Mouse (Mus musculus) myocyte (in vitro differentiated cells): ENCODE measurements around the gene Nfu1. TPM values are rescaled to one million over a fixed set of nuclear protein-coding genes. Genes with fewer than 3 reads are reported as not detected.
"Not testable (repeated sequence)": the region's sequence is repeated elsewhere in the genome, so short reads cannot be mapped to it uniquely, and the experiment has no call there.

Experiments used
- H3K27me3 ChIP-seq: one replicate; pipeline ENCODE4 v1.6.1; 2011; ENCODE audit not compliant: control insufficient read depth, insufficient read depth, insufficient read length
- H3K36me3 ChIP-seq: one replicate; pipeline ENCODE4 v1.6.1; 2011; ENCODE audit not compliant: control insufficient read depth, insufficient read depth
- H3K4me2 ChIP-seq: one replicate; pipeline ENCODE4 v1.6.1; 2011; ENCODE audit warnings: low read depth, control low read depth
- H3K4me3 ChIP-seq: one replicate; pipeline ENCODE4 v1.5.1; 2011; ENCODE audit warnings: mild to moderate bottlenecking, control low read depth, moderate library complexity
- H3K79me2 ChIP-seq: one replicate; pipeline ENCODE4 v1.6.1; 2011; ENCODE audit not compliant: control insufficient read depth, insufficient read depth
- H3ac ChIP-seq: one replicate; pipeline ENCODE4 v1.6.1; 2011; ENCODE audit not compliant: control insufficient read depth, insufficient read length
- CEBPB ChIP-seq: IDR thresholded peaks from 2 replicates; pipeline ENCODE4 v1.6.1; 2011; ENCODE audit warnings: mild to moderate bottlenecking, moderate library complexity; ENCODE audit not compliant: poor library complexity, insufficient read depth, severe bottlenecking
- E2F4 ChIP-seq: IDR thresholded peaks from one replicate; pipeline ENCODE4 v1.6.1; 2011; ENCODE audit warnings: mild to moderate bottlenecking, control low read depth, moderate library complexity; ENCODE audit not compliant: insufficient read depth
- MAX ChIP-seq: IDR thresholded peaks from one replicate; pipeline ENCODE4 v1.6.1; 2011; ENCODE audit warnings: low read depth, mild to moderate bottlenecking, control low read depth
- MYOD1 ChIP-seq, 3 experiments: IDR thresholded peaks; one replicate each; pipeline ENCODE4 v1.6.1; 2011; ENCODE audit warnings: control low read depth in 2 of 3, low read depth in 2 of 3, mild to moderate bottlenecking in 2 of 3, moderate library complexity in 1 of 3; ENCODE audit not compliant: insufficient read length in 2 of 3, control insufficient read depth in 1 of 3
- MYOG ChIP-seq, 3 experiments: IDR thresholded peaks; one replicate each; pipeline ENCODE4 v1.6.1; 2011; ENCODE audit warnings: control low read depth in 2 of 3, low read depth in 2 of 3, mild to moderate bottlenecking in 2 of 3; ENCODE audit not compliant: insufficient read length in 2 of 3, control insufficient read depth in 1 of 3, insufficient read depth in 1 of 3
- POLR2A ChIP-seq: IDR thresholded peaks from one replicate; pipeline ENCODE4 v1.6.1; 2011; ENCODE audit warnings: low read depth, mild to moderate bottlenecking, control low read depth, moderate library complexity; ENCODE audit not compliant: insufficient read length
- POLR2AphosphoS2 ChIP-seq: IDR thresholded peaks from one replicate; pipeline ENCODE4 v1.6.1; 2011; ENCODE audit warnings: low read depth, control low read depth; ENCODE audit not compliant: insufficient read length
- REST ChIP-seq: IDR thresholded peaks from one replicate; pipeline ENCODE4 v1.6.1; 2011; ENCODE audit warnings: mild to moderate bottlenecking, control low read depth, moderate library complexity; ENCODE audit not compliant: insufficient read depth, insufficient read length
- SRF ChIP-seq: IDR thresholded peaks from one replicate; pipeline ENCODE4 v1.6.1; 2011; ENCODE audit warnings: low read depth; ENCODE audit not compliant: control insufficient read depth, insufficient read length
- TCF12 ChIP-seq: IDR thresholded peaks from one replicate; pipeline ENCODE4 v1.6.1; 2011; ENCODE audit warnings: mild to moderate bottlenecking, control low read depth; ENCODE audit not compliant: poor library complexity, insufficient read depth, severe bottlenecking
- TCF3 ChIP-seq: IDR thresholded peaks from one replicate; pipeline ENCODE4 v1.6.1; 2011; ENCODE audit warnings: low read depth, control low read depth; ENCODE audit not compliant: insufficient read length
- USF1 ChIP-seq: IDR thresholded peaks from one replicate; pipeline ENCODE4 v1.6.1; 2011; ENCODE audit warnings: low read depth, mild to moderate bottlenecking, control low read depth, moderate library complexity
- polyA plus RNA-seq: library from polyadenylated mRNA; unstranded; fragments of >200 nt; fragmentation: generic; extraction: Trizol; gene quantifications from one replicate; pipeline ENCODE4 v1.2.1, GENCODE M21; 2012; ENCODE audit warnings: missing spikeins

Nfu1 gene
- polyA plus RNA-seq, 1 experiment, result 240 TPM

- no peaks in the 10 kb centered on the region for H3K27me3 ChIP-seq
- no peak overlapping the region for H3K4me3 ChIP-seq
- H3ac ChIP-seq, result no peak overlapping the region
- peaks cover 13% of the 10 kb centered on the region for H3K36me3 ChIP-seq
- no peak overlapping the region for H3K4me2 ChIP-seq
- TF ChIP-seq E2F4, result no peak
- H3K79me2 ChIP-seq, result peaks cover 37% of the 10 kb centered on the region
Measured at GRCm38 (mm10) chr6:87045507-87045906, 36.5 kb downstream of the Nfu1 start.

GRCm38 (mm10) chr6:87048712-87049111 is 39.7 kb downstream of the Nfu1 start:
- peaks cover 29% of the 10 kb centered on the region for H3K79me2 ChIP-seq

DNA sequence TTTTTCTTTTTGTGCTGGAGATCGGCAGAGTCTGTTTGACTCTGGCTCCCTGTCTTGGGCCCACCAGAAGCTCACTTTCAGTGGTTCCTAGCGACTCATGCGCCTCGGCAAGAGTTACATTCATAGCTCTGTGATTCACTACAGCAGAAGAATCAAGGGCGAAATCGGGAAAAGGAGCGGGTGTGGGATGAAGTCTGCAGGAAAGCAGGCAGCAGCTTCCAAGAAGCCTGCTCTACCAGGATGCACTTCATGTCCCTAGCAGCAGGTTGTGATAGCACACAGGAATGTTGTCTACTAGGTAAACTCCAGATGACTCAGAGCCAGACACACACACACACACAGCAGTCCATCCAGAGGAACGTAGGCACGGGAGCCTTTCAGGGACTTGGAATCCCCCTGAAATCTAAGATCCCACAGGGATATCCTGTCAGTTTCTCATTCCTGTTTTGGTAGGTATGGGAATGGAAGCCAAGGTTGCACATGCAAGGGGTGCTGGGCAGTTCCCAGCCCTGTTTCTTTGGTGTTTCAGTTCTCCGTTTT is 42.9 kb downstream of the Nfu1 start:
- H3ac ChIP-seq, result no peak overlapping the region
- H3K4me2 ChIP-seq, result no peak overlapping the region
- TF ChIP-seq TCF3 (no peak), TCF12 (no peak), REST (no peak), E2F4 (no peak)
- peaks cover 48% of the 10 kb centered on the region for H3K36me3 ChIP-seq
- H3K27me3 ChIP-seq, result no peaks in the 10 kb centered on the region
- H3K4me3 ChIP-seq, result no peak overlapping the region
- H3K79me2 ChIP-seq, result peaks cover 5% of the 10 kb centered on the region

More at GRCm38 (mm10) chr6:87048712-87049111, 39.7 kb downstream of the Nfu1 start:
- H3K27me3 ChIP-seq, H3K4me2 ChIP-seq, H3ac ChIP-seq, H3K4me3 ChIP-seq: not testable (repeated sequence)
- H3K36me3 ChIP-seq, result peaks cover 34% of the 10 kb centered on the region

DNA sequence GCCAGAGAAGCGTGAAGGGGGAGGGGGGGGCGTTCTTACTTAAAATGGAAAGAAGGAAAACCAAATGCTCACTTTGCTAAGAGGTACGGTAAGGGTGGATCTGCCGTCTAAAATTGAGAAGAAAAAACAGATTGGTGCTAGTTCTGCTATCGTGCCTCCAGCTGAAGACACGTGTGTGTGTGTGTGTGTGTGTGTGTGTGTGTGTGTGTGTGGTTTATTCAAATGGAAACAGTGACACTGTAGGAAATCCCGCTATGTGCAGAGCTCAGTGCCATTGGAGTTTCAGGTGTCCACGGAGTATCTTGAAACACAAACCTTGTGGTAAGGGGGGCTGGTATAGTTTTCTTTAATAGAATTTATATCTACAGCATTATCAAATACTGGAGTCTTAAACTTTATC is 45.2 kb downstream of the Nfu1 start:
- H3K36me3 ChIP-seq, result peaks cover 57% of the 10 kb centered on the region
- no peaks in the 10 kb centered on the region for H3K27me3 ChIP-seq

DNA sequence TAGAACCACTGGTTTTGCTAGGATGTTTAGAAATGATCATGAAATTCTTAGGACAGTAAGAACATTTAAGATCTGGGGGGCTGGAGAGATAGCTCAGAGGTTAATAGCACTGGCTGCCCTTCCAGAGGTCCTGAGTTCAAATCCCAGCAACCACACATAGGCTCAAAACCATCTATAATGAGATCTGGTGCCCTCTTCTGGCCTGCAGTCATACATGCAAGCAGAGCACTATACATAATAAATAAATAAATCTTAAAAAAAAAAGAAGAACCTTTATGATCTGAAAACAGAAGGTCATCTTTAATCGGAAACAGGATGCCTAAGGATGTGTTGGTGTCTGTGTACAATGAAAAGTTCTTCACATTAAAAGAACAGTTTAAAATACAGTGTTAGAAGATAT is 50.7 kb downstream of the Nfu1 start:
- Histone ChIP-seq H3K36me3 (peaks cover 57% of the 10 kb centered on the region), H3K79me2 (no peaks in the 10 kb centered on the region), H3K27me3 (no peaks in the 10 kb centered on the region), H3ac (no peak overlapping the region), H3K4me3 (no peak overlapping the region), H3K4me2 (no peak overlapping the region)
- TF ChIP-seq TCF12 (no peak), E2F4 (no peak), SRF (no peak), POLR2AphosphoS2 (no peak), REST (no peak), TCF3 (no peak), POLR2A (no peak), MYOG (IDR thresholded peaks at IDR 0.05; ENCODE audit: control insufficient read depth in 1 of 3, insufficient read depth in 1 of 3, insufficient read length in 2 of 3, low read depth in 2 of 3) (no peak), CEBPB (no peak)

More for the DNA sequence above, 45.2 kb downstream of the Nfu1 start:
- Histone ChIP-seq H3ac (no peak overlapping the region), H3K4me3 (no peak overlapping the region), H3K79me2 (no peaks in the 10 kb centered on the region), H3K4me2 (no peak overlapping the region)
- TF ChIP-seq SRF (no peak), MAX (no peak), MYOD1 (IDR thresholded peaks at IDR 0.05; ENCODE audit: control insufficient read depth in 1 of 3, insufficient read length in 2 of 3, low read depth in 2 of 3) (no peak), MYOG (IDR thresholded peaks at IDR 0.05; ENCODE audit: control insufficient read depth in 1 of 3, insufficient read depth in 1 of 3, insufficient read length in 2 of 3, low read depth in 2 of 3) (no peak), TCF12 (no peak), E2F4 (no peak), POLR2A (no peak), CEBPB (no peak), USF1 (no peak), POLR2AphosphoS2 (no peak), TCF3 (no peak), REST (no peak)

DNA sequence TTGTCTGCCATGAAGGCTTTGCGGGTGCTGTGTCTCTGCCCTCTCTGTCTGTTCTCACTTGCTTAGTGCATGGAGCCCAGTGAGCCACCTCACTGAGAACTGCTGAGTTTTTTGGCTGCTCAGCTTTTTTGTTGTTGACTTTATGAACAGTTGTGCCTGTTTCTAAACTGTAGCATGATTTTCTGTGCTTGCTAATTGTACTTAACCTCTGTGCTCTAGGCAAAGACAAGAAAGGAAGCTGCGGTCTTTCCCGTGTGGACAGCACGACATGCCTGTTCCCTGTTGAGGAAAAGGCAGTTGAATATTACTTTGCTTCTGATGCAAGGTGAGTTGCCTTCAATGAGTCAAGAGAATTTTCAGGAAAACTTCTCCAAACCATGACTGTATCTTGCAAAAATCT is 54.5 kb downstream of the Nfu1 start:
- H3K27me3 ChIP-seq, result no peaks in the 10 kb centered on the region
- H3K4me2 ChIP-seq, result no peak overlapping the region
- no peaks in the 10 kb centered on the region for H3K79me2 ChIP-seq
- TF ChIP-seq POLR2A, result no peak
- TF ChIP-seq MYOD1 (IDR thresholded peaks at IDR 0.05; ENCODE audit: control insufficient read depth in 1 of 3, insufficient read length in 2 of 3, low read depth in 2 of 3), result no peak
- no peak for TF ChIP-seq TCF3
- no peak for TF ChIP-seq MAX
- H3K4me3 ChIP-seq, result no peak overlapping the region
- H3K36me3 ChIP-seq, result peaks cover 58% of the 10 kb centered on the region
- no peak overlapping the region for H3ac ChIP-seq
